Mouse (Mus musculus) hindbrain, embryonic 15.5 days (tissue): ENCODE data around the gene Ly6g6c. TPM values are rescaled to one million over a fixed set of nuclear protein-coding genes. Genes with fewer than 3 reads are reported as not detected.

Source experiments
- ATAC-seq: fragments of 200-750 bp; cut with Nextera tagmentation; 2 replicates; pipeline ENCODE4 v1.8.0; 2017; ENCODE audit warnings: low read depth, moderate number of reproducible peaks, moderate TSS enrichment; ENCODE audit not compliant: low FRiP score
- H3K27ac ChIP-seq: fragments of 300-500 bp; sonication (generic); replicated peaks from 2 replicates; pipeline ENCODE4 v1.5.1; 2015; ENCODE audit warnings: mild to moderate bottlenecking, inconsistent platforms
- H3K27me3 ChIP-seq: fragments of 300-500 bp; sonication (generic); 2 replicates; pipeline ENCODE4 v1.6.1; 2015; ENCODE audit warnings: control low read depth, inconsistent platforms
- H3K36me3 ChIP-seq: fragments of 300-500 bp; sonication (generic); 2 replicates; pipeline ENCODE4 v1.6.1; 2015; ENCODE audit warnings: control low read depth, inconsistent platforms
- H3K4me1 ChIP-seq: fragments of 300-500 bp; sonication (generic); replicated peaks from 2 replicates; pipeline ENCODE4 v1.6.1; 2015; ENCODE audit warnings: control low read depth, inconsistent platforms
- H3K4me2 ChIP-seq: fragments of 300-500 bp; sonication (generic); 2 replicates; pipeline ENCODE4 v1.6.1; 2015; ENCODE audit warnings: moderate library complexity, mild to moderate bottlenecking, inconsistent platforms
- H3K4me3 ChIP-seq: fragments of 300-500 bp; sonication (generic); 2 replicates; pipeline ENCODE4 v1.5.1; 2015; ENCODE audit warnings: mild to moderate bottlenecking, inconsistent platforms
- H3K9ac ChIP-seq: fragments of 300-500 bp; sonication (generic); 2 replicates; pipeline ENCODE4 v1.6.1; 2015; ENCODE audit warnings: inconsistent platforms
- H3K9me3 ChIP-seq: fragments of 300-500 bp; sonication (generic); 2 replicates; pipeline ENCODE4 v1.6.1; 2016; ENCODE audit warnings: control low read depth, inconsistent platforms
- WGBS: fragments of 180-500 bp; shearing (Covaris S2); methylation state at CpG from one replicate; pipeline ENCODE4 v1.1.7; 2015; 5-methylcytosine and 5-hydroxymethylcytosine counted together
- polyA plus RNA-seq: library from polyadenylated mRNA; unstranded; fragments of >200 nt; fragmentation: Nextera tagmentation; extraction: Ambion mirVana; gene quantifications from 2 replicates; pipeline ENCODE4 v1.2.1, GENCODE M21; 2015

The Ly6g6c gene
- polyA plus RNA-seq, 1 experiment from 2014 or later, result 0.18 TPM

DNA sequence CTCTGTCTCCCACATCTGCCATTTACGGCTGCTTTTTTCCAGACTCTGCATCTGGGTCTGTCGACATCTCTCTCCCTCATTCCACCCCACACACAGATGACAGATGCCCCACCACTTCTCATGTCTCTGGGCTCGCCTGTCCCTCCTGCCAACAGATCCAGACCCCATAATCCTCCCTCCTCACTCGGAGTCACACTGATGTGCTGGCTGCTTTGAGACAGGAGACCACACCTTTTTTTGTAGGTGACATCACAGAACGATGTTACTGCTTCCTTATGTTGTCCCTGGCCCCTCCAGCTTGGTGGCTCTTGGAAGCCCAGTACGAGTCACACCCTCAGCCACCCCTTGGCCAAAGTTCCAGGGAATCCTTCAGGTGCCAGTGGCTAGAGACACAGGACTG is 15.1 kb downstream of the Ly6g6c start:
- no peak overlapping the region for H3K27ac ChIP-seq
- no peak overlapping the region for H3K9ac ChIP-seq
- no peaks in the 10 kb centered on the region for H3K27me3 ChIP-seq
- no peaks in the 10 kb centered on the region for H3K9me3 ChIP-seq
- no peaks in the 10 kb centered on the region for H3K36me3 ChIP-seq
- H3K4me3 ChIP-seq, result no peak overlapping the region
- WGBS, result 64% methylated on average over 6 of the region's 6 CpGs
- no peak overlapping the region for H3K4me2 ChIP-seq
- no peak for ATAC-seq
- H3K4me1 ChIP-seq, result peaks cover 8% of the 10 kb centered on the region; the same call in 1 of the 2 replicates

DNA sequence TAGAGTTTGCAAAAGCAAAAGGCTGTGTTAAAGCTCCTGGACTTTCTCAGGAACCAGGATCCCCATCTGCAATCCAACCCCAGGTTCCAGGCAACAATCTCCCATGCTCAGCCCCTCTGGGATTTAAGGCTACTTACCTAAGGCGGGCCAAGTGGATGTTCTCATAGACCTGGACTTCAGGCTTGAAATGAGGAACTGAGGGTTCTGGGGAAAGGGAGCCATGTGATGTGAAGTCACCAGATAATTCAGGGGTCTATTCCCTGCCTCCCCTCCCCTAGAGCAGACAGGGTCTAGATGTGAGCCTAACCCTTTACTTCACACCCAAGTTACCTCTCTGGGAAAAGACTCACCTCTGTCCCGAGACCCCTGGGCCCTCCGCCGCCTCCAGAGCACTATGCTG is 15.5 kb downstream of the Ly6g6c start:
- Histone ChIP-seq H3K4me2 (no peak overlapping the region), H3K9me3 (no peaks in the 10 kb centered on the region), H3K9ac (no peak overlapping the region), H3K27me3 (no peaks in the 10 kb centered on the region), H3K4me1 (peaks cover 8% of the 10 kb centered on the region; the same call in 1 of the 2 replicates), H3K27ac (no peak overlapping the region), H3K4me3 (no peak overlapping the region), H3K36me3 (no peaks in the 10 kb centered on the region)
- no peak for ATAC-seq
- WGBS, result 66% methylated on average over 4 of the region's 4 CpGs

DNA sequence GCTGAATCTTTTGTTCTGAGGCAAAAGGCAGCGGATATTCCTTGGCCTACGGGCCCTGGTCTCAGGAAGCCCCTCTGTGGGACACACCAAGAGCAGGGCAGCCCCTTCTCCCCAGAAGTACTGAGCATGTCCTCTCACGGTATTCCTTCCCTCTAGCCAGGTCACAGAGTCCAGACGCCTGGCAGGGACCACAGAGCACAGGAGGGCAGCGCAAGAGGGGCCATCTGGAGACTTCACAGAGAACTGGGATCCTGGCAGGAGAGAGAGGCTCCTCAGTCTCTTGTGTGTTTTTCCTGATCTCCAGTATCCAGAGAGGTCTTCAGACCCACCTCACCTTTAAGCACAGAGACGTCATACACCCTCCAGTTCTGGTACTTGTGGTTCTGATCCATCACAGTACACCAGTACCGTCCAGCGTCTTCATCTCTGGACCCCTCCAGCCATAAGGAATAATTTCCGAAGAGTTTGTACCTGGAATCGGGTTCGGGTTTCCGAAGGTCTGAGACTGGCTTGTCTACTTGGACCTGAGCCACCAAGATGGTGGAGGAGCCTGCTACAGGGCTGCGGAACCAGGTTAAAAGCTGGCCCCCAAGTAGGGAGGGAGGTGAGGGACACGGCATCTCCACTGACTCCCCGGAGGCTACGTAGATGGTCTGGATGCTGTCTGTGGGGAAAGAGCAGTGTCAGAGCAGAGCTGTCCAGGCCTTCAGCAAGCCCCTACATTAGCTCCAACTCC is 17.8 kb downstream of the Ly6g6c start:
- Histone ChIP-seq H3K27me3 (no peaks in the 10 kb centered on the region), H3K36me3 (no peaks in the 10 kb centered on the region), H3K9me3 (no peaks in the 10 kb centered on the region), H3K4me3 (no peak overlapping the region), H3K27ac (no peak overlapping the region), H3K4me2 (no peak overlapping the region), H3K4me1 (peaks cover under 1% of the 10 kb centered on the region; the same call in 1 of the 2 replicates), H3K9ac (no peak overlapping the region)
- WGBS, result 86% methylated on average over 16 of the region's 16 CpGs
- ATAC-seq, result no peak

DNA sequence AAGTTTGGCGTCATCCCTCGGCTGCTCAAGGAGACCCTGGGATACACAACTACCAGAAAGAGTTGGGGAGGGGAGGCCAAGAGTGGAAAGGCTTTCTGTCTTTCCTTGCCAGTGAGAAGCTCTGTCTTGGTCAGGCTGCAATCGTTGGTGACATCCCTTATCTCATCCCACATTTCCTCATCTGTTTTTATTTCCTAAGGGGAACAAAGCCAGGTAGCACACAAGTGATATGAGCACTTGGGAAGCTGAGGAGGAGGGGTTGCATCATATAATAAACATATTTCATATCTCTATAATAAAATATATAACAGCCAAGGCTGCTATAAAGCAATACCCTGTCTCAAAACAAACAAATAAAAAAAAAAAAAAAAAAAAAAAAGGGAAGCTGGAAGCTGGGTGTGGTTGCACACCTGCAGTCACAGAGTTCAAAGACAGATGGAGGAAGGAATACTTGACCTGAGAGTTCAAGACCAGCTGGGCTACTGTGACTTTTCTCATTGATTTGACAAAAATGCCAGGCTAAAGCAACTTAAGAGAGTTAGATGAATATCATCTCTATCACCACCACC is 18.8 kb downstream of the Ly6g6c start:
- H3K4me3 ChIP-seq, result no peak overlapping the region
- H3K9ac ChIP-seq, result no peak overlapping the region
- no peaks in the 10 kb centered on the region for H3K4me1 ChIP-seq
- H3K4me2 ChIP-seq, result no peak overlapping the region
- ATAC-seq, result no peak
- no peaks in the 10 kb centered on the region for H3K9me3 ChIP-seq
- H3K36me3 ChIP-seq, result no peaks in the 10 kb centered on the region
- no peaks in the 10 kb centered on the region for H3K27me3 ChIP-seq
- WGBS, result 91% methylated on average over 3 of the region's 3 CpGs
- H3K27ac ChIP-seq, result no peak overlapping the region

DNA sequence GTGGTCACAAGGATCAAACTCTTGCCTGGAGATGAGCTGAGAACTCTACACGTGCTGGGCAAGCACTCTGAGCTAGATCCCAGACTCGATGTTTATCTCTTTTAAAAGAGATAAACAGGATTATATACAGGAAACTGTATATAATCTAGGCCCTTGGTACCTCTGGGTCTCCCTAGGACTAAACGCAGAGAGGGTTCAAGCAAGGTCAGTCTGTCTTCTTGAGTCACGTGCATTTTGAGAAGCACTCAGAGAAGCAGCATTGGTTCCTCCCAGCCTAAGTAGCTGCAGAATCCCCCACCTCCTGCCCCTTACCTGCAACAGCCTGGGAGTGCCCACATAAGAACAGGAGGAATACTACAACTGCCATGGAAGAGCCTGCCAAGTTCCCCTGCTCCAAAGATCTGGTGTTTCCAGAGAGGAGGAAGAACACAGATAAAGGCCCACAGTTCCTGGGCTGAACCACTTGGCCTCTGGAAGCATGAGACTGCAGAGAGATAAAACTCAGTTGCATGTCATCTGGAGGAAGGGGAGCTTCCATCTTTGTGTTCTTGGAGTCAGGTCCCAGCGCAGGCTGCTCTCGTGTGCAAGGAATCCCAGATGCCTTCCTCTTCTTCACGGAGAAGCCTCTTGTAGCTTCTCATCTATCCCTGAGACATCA is 20.1 kb downstream of the Ly6g6c start, which contains the start of gene Ly6g6f:
TSS of gene Ly6g6f (minus strand) at position 403 of the 658 bp plus-strand sequence.
- no peak within 1 kb of the TSS for H3K4me2 ChIP-seq
- no peaks in the 10 kb centered on the region for H3K9me3 ChIP-seq
- no peaks in the 10 kb centered on the region for H3K36me3 ChIP-seq
- WGBS, result 85% methylated on average over 7 of the region's 7 CpGs
- H3K9ac ChIP-seq, result no peak within 1 kb of the TSS
- no peak within 1 kb of the TSS for H3K27ac ChIP-seq
- peaks cover 7% of the 10 kb centered on the region for H3K4me1 ChIP-seq
- no peak for ATAC-seq
- H3K4me3 ChIP-seq, result no peak within 1 kb of the TSS
- H3K27me3 ChIP-seq, result no peaks in the 10 kb centered on the region

DNA sequence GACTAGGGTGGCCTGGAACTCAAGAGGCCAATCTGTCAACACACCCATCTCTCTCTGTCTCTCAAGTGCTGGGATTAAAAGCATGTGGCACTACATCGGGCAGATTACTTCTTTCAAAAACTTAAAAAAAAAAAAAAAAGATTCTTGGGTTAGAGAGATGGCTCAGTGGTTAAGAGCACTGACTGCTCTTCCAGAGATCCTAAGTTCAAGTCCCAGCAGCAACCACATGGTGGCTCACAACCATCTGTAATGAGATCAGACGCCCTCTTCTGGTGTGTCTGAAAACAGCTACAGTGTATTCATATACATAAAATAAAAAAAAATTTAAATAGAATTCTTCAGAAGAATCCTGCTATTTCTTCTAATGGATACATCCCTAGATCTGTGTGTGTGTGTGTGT is 23.0 kb downstream of the Ly6g6c start:
- no peak for ATAC-seq
- Histone ChIP-seq H3K27ac (no peak overlapping the region), H3K4me2 (no peak overlapping the region), H3K9ac (no peak overlapping the region), H3K27me3 (no peaks in the 10 kb centered on the region), H3K4me3 (no peak overlapping the region), H3K4me1 (peaks cover 13% of the 10 kb centered on the region), H3K36me3 (peaks cover 10% of the 10 kb centered on the region; the same call in 1 of the 2 replicates), H3K9me3 (no peaks in the 10 kb centered on the region)
- 59% methylated on average over 2 of the region's 2 CpGs for WGBS

DNA sequence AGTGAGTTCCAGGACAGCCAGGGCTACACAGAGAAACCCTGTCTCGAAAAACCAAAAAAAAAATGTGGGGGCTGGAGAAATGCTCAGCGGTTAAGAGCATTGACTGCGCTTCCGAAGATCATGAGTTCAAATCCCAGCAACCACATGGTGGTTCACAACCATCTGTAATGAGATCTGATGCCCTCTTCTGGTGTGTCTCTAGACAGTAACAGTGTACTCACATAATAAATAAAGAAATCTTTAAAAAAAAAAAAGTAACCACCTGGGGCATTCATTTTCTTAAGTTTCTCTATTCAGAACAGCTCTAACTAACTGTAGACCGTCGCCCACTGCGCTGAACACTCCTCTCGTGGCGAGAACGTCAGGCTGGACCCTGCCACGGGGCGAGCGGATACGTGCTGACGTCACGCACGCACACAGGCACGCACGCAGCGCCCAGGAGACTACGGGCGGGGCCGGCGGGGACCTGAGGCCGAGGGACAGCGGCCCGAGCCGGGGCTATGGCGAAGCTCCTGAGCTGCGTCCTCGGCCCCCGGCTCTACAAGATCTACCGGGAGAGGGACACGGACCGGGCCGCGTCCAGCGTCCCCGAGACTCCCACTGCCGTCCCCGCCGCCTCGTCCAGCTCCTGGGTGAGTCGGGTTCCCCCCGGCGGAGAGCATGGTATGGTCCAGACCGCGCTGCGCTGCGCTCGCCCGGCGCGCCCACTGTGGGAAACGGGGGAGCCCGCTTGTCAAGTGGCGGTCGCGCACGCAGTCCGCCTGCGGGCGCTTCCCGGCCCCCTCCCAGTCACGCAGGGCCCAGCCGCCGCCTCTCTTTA is 23.8 kb downstream of the Ly6g6c start, which contains the start of gene Abhd16a:
TSS of gene Abhd16a (plus strand) at position 439 of the 820 bp plus-strand sequence.
- H3K9me3 ChIP-seq, result no peaks in the 10 kb centered on the region
- peak within 1 kb of the TSS; percentile 75 for H3K4me2 ChIP-seq
- H3K4me1 ChIP-seq, result peaks cover 13% of the 10 kb centered on the region
- 4% methylated on average over 57 of the region's 67 CpGs for WGBS
- peak within 1 kb of the TSS; percentile 85 for H3K9ac ChIP-seq
- H3K4me3 ChIP-seq, result peak within 1 kb of the TSS; percentile 71
- H3K27me3 ChIP-seq, result no peaks in the 10 kb centered on the region
- peak within 1 kb of the TSS; percentile 99 for H3K27ac ChIP-seq
- H3K36me3 ChIP-seq, result peaks cover 18% of the 10 kb centered on the region
- peak; percentile 98 for ATAC-seq

DNA sequence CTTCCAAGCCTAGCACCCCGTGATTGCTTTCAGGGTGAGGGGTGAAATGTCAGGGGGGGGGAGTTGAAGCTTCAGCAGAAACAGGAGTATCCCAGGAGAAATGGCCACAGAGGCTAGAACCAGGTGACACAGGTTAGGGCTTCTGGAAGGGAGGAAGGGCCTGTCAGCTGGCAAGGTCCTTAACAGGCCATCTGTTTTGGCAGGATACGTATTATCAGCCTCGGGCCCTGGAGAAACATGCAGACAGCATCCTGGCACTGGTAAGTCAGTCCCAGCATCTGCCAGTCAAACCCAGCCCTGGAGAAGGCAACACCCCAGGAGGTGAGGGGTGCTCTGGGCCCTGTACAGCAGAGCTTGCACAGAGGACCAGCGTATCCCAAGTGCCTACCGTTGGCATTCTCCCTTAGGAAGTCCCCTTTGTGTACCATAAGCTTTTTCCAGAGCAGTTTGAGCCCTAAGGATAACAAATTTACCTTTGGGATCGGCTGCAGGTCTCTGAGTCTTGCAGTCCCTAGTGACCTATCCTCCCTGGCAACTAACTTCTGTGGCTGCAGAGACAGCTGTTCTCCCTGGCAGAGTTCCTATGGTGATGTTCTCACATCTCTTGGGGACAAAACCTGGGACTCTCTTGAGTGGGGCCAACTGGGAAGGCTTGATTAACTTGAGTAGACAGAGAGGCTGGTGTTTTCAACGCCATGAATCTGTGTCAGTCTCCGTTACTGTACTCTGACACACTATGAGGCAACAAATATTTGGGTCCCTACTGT is 25.2 kb downstream of the Ly6g6c start:
- no peaks in the 10 kb centered on the region for H3K27me3 ChIP-seq
- peaks cover 22% of the 10 kb centered on the region for H3K36me3 ChIP-seq
- H3K9ac ChIP-seq, result peak overlapping the region; percentile 85
- peak overlapping the region; percentile 99 for H3K27ac ChIP-seq
- H3K4me3 ChIP-seq, result peak overlapping the region; percentile 71
- WGBS, result 46% methylated on average over 8 of the region's 8 CpGs
- ATAC-seq, result no peak
- H3K4me1 ChIP-seq, result peaks cover 13% of the 10 kb centered on the region
- peak overlapping the region; percentile 75 for H3K4me2 ChIP-seq
- H3K9me3 ChIP-seq, result no peaks in the 10 kb centered on the region

DNA sequence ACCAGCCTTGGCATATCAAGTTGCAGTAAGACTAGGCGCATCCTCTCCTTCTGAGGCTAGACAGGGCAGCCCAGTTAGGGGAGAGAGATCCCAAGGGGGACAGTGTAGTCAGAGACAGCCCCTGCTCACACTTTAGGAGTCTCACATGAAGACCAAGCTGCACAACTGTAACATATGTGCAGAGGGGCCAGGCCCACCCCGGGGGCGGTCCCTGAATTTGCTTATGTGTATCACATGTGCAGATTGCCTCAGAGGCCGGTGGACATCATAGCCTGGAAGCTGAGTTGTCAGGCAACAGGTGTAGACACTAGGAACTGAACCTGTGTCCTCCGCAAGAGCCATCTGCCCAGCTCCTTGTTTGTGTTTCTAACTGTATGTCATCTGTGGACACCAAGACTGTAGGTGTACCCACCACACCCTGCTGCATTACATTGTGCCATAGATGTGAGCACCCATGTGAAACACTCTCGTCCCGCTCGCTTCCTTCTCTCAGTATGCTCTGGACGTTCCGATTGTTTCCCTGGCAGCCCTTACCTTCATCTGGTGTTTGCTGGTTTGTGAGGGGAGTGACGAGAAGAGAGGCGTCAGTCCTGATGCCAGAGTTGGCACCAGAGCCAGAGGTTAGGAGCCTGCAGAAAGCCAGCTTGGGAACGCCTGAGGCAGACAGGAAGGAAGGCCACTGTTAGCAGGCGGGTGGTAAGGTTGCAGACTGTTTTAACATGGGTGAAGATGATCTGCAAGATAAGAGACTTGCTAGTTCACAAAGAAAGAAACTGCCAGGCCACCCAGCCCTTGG is 27.4 kb downstream of the Ly6g6c start:
- 90% methylated on average over 14 of the region's 14 CpGs for WGBS
- H3K27ac ChIP-seq, result no peak overlapping the region
- H3K27me3 ChIP-seq, result no peaks in the 10 kb centered on the region
- no peaks in the 10 kb centered on the region for H3K9me3 ChIP-seq
- no peak overlapping the region for H3K9ac ChIP-seq
- no peak overlapping the region for H3K4me3 ChIP-seq
- no peak for ATAC-seq
- H3K4me2 ChIP-seq, result no peak overlapping the region
- H3K36me3 ChIP-seq, result peaks cover 32% of the 10 kb centered on the region
- peaks cover 13% of the 10 kb centered on the region for H3K4me1 ChIP-seq

DNA sequence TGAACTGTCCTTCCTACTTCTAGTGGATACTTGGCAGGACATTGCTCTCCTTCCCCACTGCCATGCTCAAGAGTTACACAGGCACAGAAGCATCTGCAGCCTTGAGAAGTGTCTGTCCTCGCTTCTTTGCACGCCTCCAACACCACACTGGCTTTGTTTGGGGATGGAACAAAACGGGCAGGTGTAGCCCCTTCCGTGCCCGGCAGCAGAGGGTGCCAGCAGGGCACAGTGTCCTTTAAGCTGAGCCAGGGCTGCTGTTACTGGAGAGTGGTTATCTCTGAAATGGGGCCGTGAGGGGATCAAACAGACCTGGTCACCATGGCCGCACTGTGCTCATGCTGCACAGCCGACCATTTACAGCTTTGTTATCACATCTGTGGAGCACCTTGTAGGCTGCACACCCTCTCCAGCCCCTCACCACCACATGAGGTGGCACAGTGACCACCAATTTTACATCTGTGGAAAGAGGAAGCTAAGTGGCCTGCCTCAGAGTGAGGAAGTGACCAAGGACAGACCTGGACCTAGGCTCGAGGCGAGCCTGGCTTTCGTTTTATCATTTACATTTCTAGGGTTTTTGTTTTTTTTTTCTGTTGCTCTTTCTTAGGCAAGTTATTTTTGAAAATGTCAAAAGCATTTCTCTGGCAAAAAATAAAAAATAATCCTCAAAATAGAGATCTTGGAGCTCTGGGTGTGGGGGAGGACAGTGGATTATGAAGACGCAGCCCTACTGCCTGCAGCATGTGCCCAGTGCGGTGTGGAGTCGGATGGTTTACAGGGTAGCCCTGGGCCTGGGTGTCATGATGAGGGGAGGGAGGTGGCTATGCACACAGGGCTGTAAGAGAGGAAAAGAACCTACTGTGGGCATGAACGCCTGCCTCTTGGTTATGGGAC is 29.5 kb downstream of the Ly6g6c start:
- Histone ChIP-seq H3K9me3 (no peaks in the 10 kb centered on the region), H3K27me3 (no peaks in the 10 kb centered on the region), H3K9ac (no peak overlapping the region), H3K4me3 (no peak overlapping the region), H3K4me1 (peaks cover 12% of the 10 kb centered on the region), H3K27ac (no peak overlapping the region), H3K36me3 (peaks cover 52% of the 10 kb centered on the region), H3K4me2 (no peak overlapping the region)
- WGBS, result 91% methylated on average over 15 of the region's 15 CpGs
- ATAC-seq, result no peak
